Mouse (Mus musculus) liver, embryonic 14.5 days (tissue): ENCODE measurements around the gene Arpc2. TPM values are rescaled to one million over a fixed set of nuclear protein-coding genes. Genes with fewer than 3 reads are reported as not detected.

ENCODE experiments used
- ATAC-seq: fragments of 200-750 bp; cut with Nextera tagmentation; 2 replicates; pipeline ENCODE4 v1.8.0; 2017; ENCODE audit warnings: moderate number of reproducible peaks, mild to moderate bottlenecking, moderate library complexity; ENCODE audit not compliant: insufficient read depth
- DNase-seq, 3 experiments: peaks; one replicate each; pipeline ENCODE4 v3.0.0-alpha.2; 2012 to 2013; ENCODE audit warnings: low read depth in 3 of 3, low spot score in 3 of 3
- H3K27ac ChIP-seq: fragments of 300-500 bp; sonication (generic); 2 replicates; pipeline ENCODE4 v1.5.1; 2014; ENCODE audit warnings: moderate library complexity, mild to moderate bottlenecking, control low read depth, inconsistent platforms
- H3K27me3 ChIP-seq: fragments of 300-500 bp; sonication (generic); 2 replicates; pipeline ENCODE4 v1.6.1; 2014; ENCODE audit warnings: mild to moderate bottlenecking, low read length, moderate library complexity; ENCODE audit not compliant: control insufficient read depth, insufficient read depth
- H3K36me3 ChIP-seq: fragments of 300-500 bp; sonication (generic); replicated peaks from 2 replicates; pipeline ENCODE4 v1.6.1; 2014; ENCODE audit warnings: low read depth; ENCODE audit not compliant: control insufficient read depth, insufficient read depth
- H3K4me1 ChIP-seq, 2 experiments: fragments of 200-500 bp in 1 of 2; fragments of 300-500 bp in 1 of 2; sonication (generic) in 1 of 2; replicated peaks; 2 replicates each; pipeline ENCODE4 v1.6.1; 2012 to 2014; ENCODE audit warnings: antibody characterized with exemption in 1 of 2, inconsistent platforms in 1 of 2, low read length in 1 of 2; ENCODE audit not compliant: control insufficient read depth in 2 of 2, insufficient read depth in 2 of 2
- H3K4me2 ChIP-seq: fragments of 300-500 bp; sonication (generic); 2 replicates; pipeline ENCODE4 v1.6.1; 2014; ENCODE audit warnings: low read depth, mild to moderate bottlenecking, control low read depth, moderate library complexity
- H3K4me3 ChIP-seq, 2 experiments: fragments of 200-500 bp in 1 of 2; fragments of 300-500 bp in 1 of 2; sonication (generic) in 1 of 2; 2 replicates each; pipeline ENCODE4 v1.5.1; 2012 to 2014; ENCODE audit warnings: low read depth in 2 of 2, low read length in 2 of 2, mild to moderate bottlenecking in 2 of 2, control low read depth in 1 of 2, inconsistent platforms in 1 of 2, moderate library complexity in 1 of 2; ENCODE audit not compliant: insufficient read depth in 1 of 2
- H3K9ac ChIP-seq: fragments of 300-500 bp; sonication (generic); replicated peaks from 2 replicates; pipeline ENCODE4 v1.6.1; 2014; ENCODE audit warnings: mild to moderate bottlenecking, control low read depth, moderate library complexity
- H3K9me3 ChIP-seq: fragments of 300-500 bp; sonication (generic); 2 replicates; pipeline ENCODE4 v1.6.1; 2016; ENCODE audit warnings: low read length, mixed read lengths; ENCODE audit not compliant: control insufficient read depth
- CTCF ChIP-seq: IDR thresholded peaks from 2 replicates; pipeline ENCODE4 v1.5.1; 2016; ENCODE audit warnings: antibody characterized with exemption, low read depth, control low read depth
- EP300 ChIP-seq: IDR thresholded peaks from 2 replicates; pipeline ENCODE4 v1.6.1; 2016; ENCODE audit warnings: antibody characterized with exemption, low read depth
- WGBS: fragments of 180-500 bp; shearing (Covaris S2); extraction: QIAGEN DNeasy Blood & Tissue Kit; methylation state at CpG from one replicate; pipeline ENCODE4 v1.1.7; 2014; ENCODE audit not compliant: insufficient replicate concordance; 5-methylcytosine and 5-hydroxymethylcytosine counted together
- polyA plus RNA-seq, 2 experiments: library from polyadenylated mRNA; depleted of rRNA in 1 of 2; stranded (reverse) in 1 of 2; unstranded in 1 of 2; fragments of >200 nt; fragmentation: Nextera tagmentation in 1 of 2; extraction: Ambion mirVana in 1 of 2; gene quantifications; 2 replicates each; pipeline versions ENCODE4 v1.2.1 to v1.2.3; 2012 to 2014

Arpc2 gene
- polyA plus RNA-seq, 2 experiments: 95.3 to 157 TPM

DNA sequence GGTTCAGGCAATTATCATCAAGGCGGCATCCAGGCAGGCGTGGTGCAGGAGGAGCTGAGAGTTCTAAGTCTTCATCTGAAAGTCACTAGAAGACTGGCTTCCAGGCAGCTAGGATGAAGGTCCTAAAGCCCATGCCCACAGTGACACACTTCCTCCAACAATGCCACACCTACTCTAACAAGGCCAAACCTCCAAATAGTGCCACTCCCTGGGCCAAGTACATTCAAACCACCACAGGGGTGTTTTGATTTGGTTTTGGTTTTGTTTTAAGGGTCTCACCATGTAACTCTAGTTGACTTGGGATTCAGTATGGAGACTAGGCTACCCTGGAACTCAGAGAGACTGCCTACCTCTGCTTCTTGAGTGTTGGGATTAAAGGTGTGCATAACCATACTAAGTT lies 69.6 kb downstream of the Arpc2 start, which contains the start of gene Tmbim1:
TSS of gene Tmbim1 (minus strand) at position 101 of the 400 bp plus-strand sequence.
- peak within 1 kb of the TSS; percentile 81 to 95; a peak in 3 of 4 replicates for H3K4me3 ChIP-seq
- peaks cover under 1 to 40% of the 10 kb centered on the region in 2 experiments for H3K4me1 ChIP-seq
- 85% methylated on average over 2 of the region's 2 CpGs for WGBS
- no peak within 1 kb of the TSS for H3K27ac ChIP-seq
- peak within 1 kb of the TSS; percentile 94 for H3K4me2 ChIP-seq
- TF ChIP-seq CTCF (no peak), EP300 (no peak)
- H3K9ac ChIP-seq: no peak within 1 kb of the TSS; the same call in 1 of the 2 replicates
- no peaks in the 10 kb centered on the region for H3K9me3 ChIP-seq
- no peak for ATAC-seq
- H3K27me3 ChIP-seq: no peaks in the 10 kb centered on the region
- H3K36me3 ChIP-seq: no peaks in the 10 kb centered on the region
- DNase-seq: no peak

DNA sequence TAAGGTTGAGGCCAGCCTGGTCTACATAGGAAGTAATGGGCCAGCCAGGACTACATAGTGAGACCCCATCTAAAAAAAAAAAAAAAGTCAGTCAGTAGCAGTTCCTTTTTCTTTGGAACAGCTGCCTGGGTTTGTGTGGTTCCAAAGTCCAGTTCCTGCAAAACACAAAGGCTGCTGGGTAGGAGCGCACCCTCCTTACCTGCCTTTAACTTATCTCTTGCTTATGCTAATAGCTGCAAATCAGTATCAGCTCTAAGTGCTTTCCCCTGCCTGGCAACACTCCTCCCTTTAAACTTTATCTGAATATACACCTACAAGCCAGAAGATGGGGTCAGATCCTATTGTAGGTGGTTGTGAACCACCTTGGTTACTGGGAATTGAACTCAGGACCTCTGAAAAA lies 71.3 kb downstream of the Arpc2 start:
- Histone ChIP-seq H3K9me3 (no peaks in the 10 kb centered on the region), H3K9ac (no peak overlapping the region), H3K36me3 (no peaks in the 10 kb centered on the region), H3K4me1 (peaks cover 0 to 36% of the 10 kb centered on the region in 2 experiments; a peak in 3 of 4 replicates), H3K27me3 (no peaks in the 10 kb centered on the region), H3K27ac (no peak overlapping the region), H3K4me2 (no peak overlapping the region), H3K4me3 (no peak overlapping the region)
- no peak for TF ChIP-seq CTCF
- TF ChIP-seq EP300: no peak
- ATAC-seq (no peak), DNase-seq (no peak)
- 75% methylated on average over 1 of the region's 1 CpGs for WGBS

DNA sequence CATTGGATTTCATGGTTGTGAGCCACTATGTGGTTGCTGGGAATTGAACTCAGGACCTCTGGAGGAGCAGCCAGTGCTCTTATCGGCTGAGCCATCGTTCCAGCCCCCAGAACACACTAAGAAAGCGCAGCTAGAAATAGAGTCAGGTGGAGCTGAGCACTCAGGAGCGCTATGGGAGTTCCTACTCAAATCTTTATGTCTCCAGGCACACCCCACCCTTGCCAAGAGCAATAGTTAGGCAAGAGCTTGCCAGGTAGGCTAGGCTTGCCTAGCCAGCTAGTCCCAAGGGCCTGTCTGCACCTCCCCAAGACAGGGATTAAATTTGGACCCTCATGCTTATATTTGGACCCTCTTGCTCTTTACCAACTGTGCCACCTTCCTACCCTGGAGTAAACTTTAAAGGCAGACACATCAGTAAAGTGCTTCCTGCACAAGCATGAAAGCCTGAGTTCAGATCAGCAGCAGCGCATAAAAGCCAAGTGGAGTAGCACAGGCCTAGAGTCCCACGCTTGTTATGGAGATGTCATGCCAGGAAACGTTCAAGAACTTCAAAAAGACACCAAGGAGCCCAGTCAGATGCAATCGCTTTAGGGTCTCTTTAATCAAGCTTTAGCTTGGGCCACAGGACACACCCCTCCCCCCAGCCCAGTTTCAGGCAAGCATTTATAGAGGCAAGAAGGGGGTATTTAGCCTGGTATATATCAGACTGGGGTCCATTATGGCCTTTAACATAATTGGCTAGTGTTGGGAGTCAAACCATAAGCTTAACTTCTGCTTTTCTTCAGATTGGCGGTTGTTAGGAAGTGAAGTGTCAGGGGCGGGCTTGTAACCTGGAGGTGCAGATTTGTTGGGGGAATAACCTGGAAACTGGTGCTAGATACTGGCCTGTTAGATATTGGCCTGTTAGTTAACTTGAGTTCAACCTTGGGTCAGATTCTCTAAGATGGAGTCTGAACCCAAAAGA lies 72.4 kb downstream of the Arpc2 start:
- Histone ChIP-seq H3K9ac (no peak overlapping the region), H3K9me3 (no peaks in the 10 kb centered on the region), H3K27me3 (no peaks in the 10 kb centered on the region), H3K4me3 (no peak overlapping the region), H3K4me1 (peaks cover 0 to 31% of the 10 kb centered on the region in 2 experiments; a peak in 3 of 4 replicates), H3K27ac (no peak overlapping the region), H3K4me2 (no peak overlapping the region), H3K36me3 (no peaks in the 10 kb centered on the region)
- TF ChIP-seq EP300 (no peak), CTCF (no peak)
- DNase-seq: no peak
- no peak for ATAC-seq
- WGBS: 55% methylated on average over 10 of the region's 10 CpGs

DNA sequence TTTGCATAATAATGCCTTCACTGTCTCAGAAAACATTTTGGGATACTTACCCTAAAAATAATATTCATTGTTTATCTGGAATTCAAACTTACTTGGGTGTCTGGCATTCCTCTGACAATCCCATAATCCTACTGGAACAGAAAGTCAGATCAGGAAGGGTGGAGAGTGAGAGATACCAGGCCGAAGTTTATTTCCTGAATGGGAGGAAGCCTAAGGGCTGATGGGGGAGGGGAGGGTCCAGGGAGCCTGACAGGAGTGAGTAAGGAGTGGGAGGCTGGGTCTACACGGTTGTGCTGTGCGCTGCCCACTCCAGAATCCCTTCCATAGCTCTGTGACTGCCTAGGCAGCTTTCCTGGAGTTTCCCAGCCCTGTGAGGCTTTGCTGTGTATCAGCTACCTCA lies 73.9 kb downstream of the Arpc2 start:
- ATAC-seq: no peak
- 25% methylated on average over 3 of the region's 3 CpGs for WGBS
- no peak overlapping the region for H3K27ac ChIP-seq

DNA sequence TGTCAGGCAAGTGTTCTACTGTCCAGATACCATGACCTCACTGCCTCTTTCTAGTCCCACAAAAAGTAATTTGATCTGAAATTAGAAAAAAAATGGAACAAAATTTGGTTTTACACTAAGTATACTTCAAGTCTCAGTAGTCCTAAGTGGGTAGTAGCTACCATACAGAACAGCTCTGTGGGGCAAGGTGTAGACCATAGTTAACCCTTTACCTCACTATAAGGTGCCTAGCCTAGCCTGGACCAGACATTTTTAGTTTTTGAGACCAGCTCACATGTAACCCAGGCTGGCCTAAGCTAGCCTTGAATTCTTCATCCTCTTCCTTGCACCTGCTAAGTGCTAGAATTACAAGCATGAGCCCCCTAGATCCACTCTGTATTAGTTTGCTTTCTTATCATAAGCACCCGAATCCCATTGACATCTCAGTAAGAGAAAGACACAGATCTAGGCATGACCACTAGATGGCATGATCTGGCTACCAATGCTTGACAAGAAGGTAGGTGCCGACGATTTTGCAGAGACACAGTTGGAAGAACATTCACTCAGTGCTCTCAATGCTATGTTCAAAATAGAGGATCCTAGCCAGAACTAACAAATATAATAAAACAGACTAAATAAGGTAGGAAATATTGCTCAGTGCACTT lies 77.3 kb downstream of the Arpc2 start:
- WGBS: 2% methylated on average over 3 of the region's 3 CpGs
- Histone ChIP-seq H3K4me2 (no peak overlapping the region), H3K9me3 (no peaks in the 10 kb centered on the region), H3K36me3 (no peaks in the 10 kb centered on the region), H3K27ac (no peak overlapping the region), H3K27me3 (no peaks in the 10 kb centered on the region), H3K4me1 (peaks cover 0 to 10% of the 10 kb centered on the region in 2 experiments; a peak in 1 of 4 replicates), H3K4me3 (no peak overlapping the region), H3K9ac (no peak overlapping the region)
- ATAC-seq (no peak), DNase-seq (peak; percentile 55 to 61 (median 58))
- no peak for TF ChIP-seq EP300
- peak; percentile 85 for TF ChIP-seq CTCF

More for the DNA sequence above, 73.9 kb downstream of the Arpc2 start:
- Histone ChIP-seq H3K27me3 (no peaks in the 10 kb centered on the region), H3K36me3 (no peaks in the 10 kb centered on the region), H3K9me3 (no peaks in the 10 kb centered on the region), H3K4me1 (peaks cover 0 to 27% of the 10 kb centered on the region in 2 experiments; a peak in 3 of 4 replicates), H3K4me3 (no peak overlapping the region), H3K9ac (no peak overlapping the region), H3K4me2 (no peak overlapping the region)
- DNase-seq: no peak
- TF ChIP-seq CTCF (no peak), EP300 (no peak)
